Mouse (Mus musculus): Measurements from ENCODE around the gene BC034090. TPM values are rescaled to one million over a fixed set of nuclear protein-coding genes. Genes with fewer than 3 reads are reported as not detected.
A peak's percentile ranks its signal among the peaks of the same experiment; 100 is the strongest.

Gene BC034090
- total and polyA plus RNA-seq, 2 experiments from 2014 or later: 2.5 to 9.9 TPM

- no peak for DNase-seq
- H3K9ac ChIP-seq: no peak overlapping the region
- H3K27ac ChIP-seq (ENCODE audit: low read depth, low read length): peak overlapping the region; percentile 82
- no peak overlapping the region for H3K4me2 ChIP-seq (ENCODE audit: low read depth)
- WGBS: 68% methylated on average over 12 of the region's 12 CpGs
- no peak overlapping the region for H3K4me3 ChIP-seq (ENCODE audit: low read depth, low read length)
- H3K36me3 ChIP-seq (ENCODE audit: insufficient read depth): peaks cover 15% of the 10 kb centered on the region
- H3K4me1 ChIP-seq (ENCODE audit: insufficient read depth): peaks cover 35% of the 10 kb centered on the region
- no peaks in the 10 kb centered on the region for H3K27me3 ChIP-seq (ENCODE audit: insufficient read depth, low read length)
- ATAC-seq: no peak
- no peaks in the 10 kb centered on the region for H3K9me3 ChIP-seq (ENCODE audit: low read length)
- TF ChIP-seq CTCF (IDR thresholded peaks at IDR 0.05; ENCODE audit: low read depth): no peak
These were observed 40.3 kb downstream of the BC034090 start for GRCm38 (mm10) chr1:155203954-155204353.

DNA sequence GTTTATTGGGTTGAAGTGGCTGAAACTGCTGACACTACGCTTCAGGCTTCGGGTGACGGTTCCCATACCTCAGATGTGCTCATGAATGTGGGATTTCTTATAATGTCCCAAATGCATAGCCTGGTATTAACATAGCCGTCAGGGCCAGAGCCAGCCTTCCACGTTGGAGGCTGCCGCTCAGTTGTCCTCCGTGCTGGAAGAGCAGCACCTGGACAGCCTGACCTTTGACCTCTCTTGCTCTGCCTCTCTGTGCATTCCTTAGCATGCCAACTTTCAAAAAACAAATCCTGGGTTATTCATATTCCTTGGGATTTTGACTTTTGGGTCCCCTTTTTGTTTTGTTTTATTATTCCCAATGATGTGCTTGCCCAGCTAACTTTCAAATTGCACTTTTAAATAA lies 41.1 kb downstream of the BC034090 start:
- no peak overlapping the region for H3K4me3 ChIP-seq (ENCODE audit: low read depth, low read length)
- peaks cover 35% of the 10 kb centered on the region for H3K4me1 ChIP-seq (ENCODE audit: insufficient read depth)
- no peak for ATAC-seq
- H3K9me3 ChIP-seq (ENCODE audit: low read length): no peaks in the 10 kb centered on the region
- TF ChIP-seq CTCF (IDR thresholded peaks at IDR 0.05; ENCODE audit: low read depth): no peak
- H3K27me3 ChIP-seq (ENCODE audit: insufficient read depth, low read length): no peaks in the 10 kb centered on the region
- no peak overlapping the region for H3K27ac ChIP-seq (ENCODE audit: low read depth, low read length)
- no peak for DNase-seq
- H3K9ac ChIP-seq: no peak overlapping the region
- H3K36me3 ChIP-seq (ENCODE audit: insufficient read depth): peaks cover 17% of the 10 kb centered on the region
- no peak overlapping the region for H3K4me2 ChIP-seq (ENCODE audit: low read depth)
- WGBS: 63% methylated on average over 7 of the region's 7 CpGs

DNA sequence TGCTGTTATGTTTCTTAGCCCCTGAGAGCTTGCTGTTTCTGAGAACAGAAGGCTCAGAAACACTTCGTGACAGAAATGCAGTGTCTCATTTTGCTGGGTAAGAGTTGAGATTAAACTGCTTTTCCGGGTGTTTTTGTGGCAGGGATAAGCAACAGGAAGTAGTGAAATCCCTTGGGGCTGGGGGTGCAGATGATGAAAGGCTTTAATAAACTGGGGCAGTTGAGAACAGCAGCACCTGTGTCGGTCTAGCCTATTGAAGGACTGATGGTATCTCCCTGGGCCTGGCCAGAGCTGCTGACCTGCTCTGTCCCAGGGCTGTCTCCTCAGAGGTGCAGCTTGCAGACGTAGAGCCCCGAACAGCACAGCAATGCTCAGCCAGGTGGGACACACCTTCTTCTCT lies 41.8 kb downstream of the BC034090 start:
- H3K27me3 ChIP-seq (ENCODE audit: insufficient read depth, low read length): no peaks in the 10 kb centered on the region
- WGBS: 74% methylated on average over 5 of the region's 5 CpGs
- no peak overlapping the region for H3K9ac ChIP-seq
- H3K4me3 ChIP-seq (ENCODE audit: low read depth, low read length): no peak overlapping the region
- H3K27ac ChIP-seq (ENCODE audit: low read depth, low read length): peak overlapping the region; percentile 59
- TF ChIP-seq CTCF (IDR thresholded peaks at IDR 0.05; ENCODE audit: low read depth): no peak
- no peak overlapping the region for H3K4me2 ChIP-seq (ENCODE audit: low read depth)
- H3K4me1 ChIP-seq (ENCODE audit: insufficient read depth): peaks cover 35% of the 10 kb centered on the region
- ATAC-seq (no peak), DNase-seq (no peak)
- peaks cover 19% of the 10 kb centered on the region for H3K36me3 ChIP-seq (ENCODE audit: insufficient read depth)
- H3K9me3 ChIP-seq (ENCODE audit: low read length): no peaks in the 10 kb centered on the region

GRCm38 (mm10) chr1:155201914-155202313 lies 42.3 kb downstream of the BC034090 start:
- H3K4me3 ChIP-seq (ENCODE audit: low read depth, low read length): no peak overlapping the region
- peak overlapping the region; percentile 54; the same call in 1 of the 2 replicates for H3K27ac ChIP-seq (ENCODE audit: low read depth, low read length)
- no peaks in the 10 kb centered on the region for H3K9me3 ChIP-seq (ENCODE audit: low read length)
- no peaks in the 10 kb centered on the region for H3K27me3 ChIP-seq (ENCODE audit: insufficient read depth, low read length)
- ATAC-seq (no peak), DNase-seq (no peak)
- peaks cover 39% of the 10 kb centered on the region for H3K4me1 ChIP-seq (ENCODE audit: insufficient read depth)
- H3K9ac ChIP-seq: no peak overlapping the region
- TF ChIP-seq CTCF (IDR thresholded peaks at IDR 0.05; ENCODE audit: low read depth): no peak
- 83% methylated on average over 17 of the region's 17 CpGs for WGBS
- H3K36me3 ChIP-seq (ENCODE audit: insufficient read depth): peaks cover 14% of the 10 kb centered on the region
- no peak overlapping the region for H3K4me2 ChIP-seq (ENCODE audit: low read depth)

- 34% methylated on average over 4 of the region's 4 CpGs for WGBS
- Histone ChIP-seq H3K9me3 (ENCODE audit: low read length) (no peaks in the 10 kb centered on the region), H3K27me3 (ENCODE audit: insufficient read depth, low read length) (no peaks in the 10 kb centered on the region), H3K9ac (no peak overlapping the region), H3K4me2 (ENCODE audit: low read depth) (no peak overlapping the region), H3K4me1 (ENCODE audit: insufficient read depth) (peaks cover 43% of the 10 kb centered on the region), H3K4me3 (ENCODE audit: low read depth, low read length) (no peak overlapping the region), H3K27ac (ENCODE audit: low read depth, low read length) (peak overlapping the region; percentile 54; the same call in 1 of the 2 replicates), H3K36me3 (ENCODE audit: insufficient read depth) (peaks cover 14% of the 10 kb centered on the region)
- DNase-seq (no peak), ATAC-seq (peak; percentile 18; the same call in 1 of the 2 replicates)
- 0 out of 2 replicates have a peak, but pooled peaks have one; percentile 4 for TF ChIP-seq CTCF (IDR thresholded peaks at IDR 0.05; ENCODE audit: low read depth)
These were observed 42.8 kb downstream of the BC034090 start for GRCm38 (mm10) chr1:155201373-155201879.

DNA sequence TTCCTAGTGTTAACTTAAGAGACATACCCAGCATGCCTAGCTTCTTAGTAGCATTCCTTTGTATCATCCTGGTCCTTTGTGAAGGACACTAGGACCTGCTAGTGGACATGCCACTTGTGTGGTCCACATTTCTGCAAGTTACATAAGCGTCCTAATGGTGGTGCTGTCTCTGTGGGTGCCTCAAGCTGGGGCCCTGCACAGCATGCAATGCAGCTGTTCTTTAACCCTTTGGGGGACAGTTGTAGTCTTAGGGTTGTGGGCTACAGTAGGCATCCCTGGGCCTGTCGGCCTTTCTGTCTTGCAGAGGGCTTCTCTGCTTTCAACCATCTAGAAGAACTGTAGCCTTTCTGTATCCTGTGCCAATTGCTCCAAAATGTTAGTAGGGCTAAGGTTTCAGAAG lies 43.3 kb downstream of the BC034090 start:
- peaks cover 42% of the 10 kb centered on the region for H3K4me1 ChIP-seq (ENCODE audit: insufficient read depth)
- H3K27ac ChIP-seq (ENCODE audit: low read depth, low read length): no peak overlapping the region
- H3K4me3 ChIP-seq (ENCODE audit: low read depth, low read length): no peak overlapping the region
- no peak overlapping the region for H3K4me2 ChIP-seq (ENCODE audit: low read depth)
- ATAC-seq (no peak), DNase-seq (no peak)
- H3K27me3 ChIP-seq (ENCODE audit: insufficient read depth, low read length): no peaks in the 10 kb centered on the region
- H3K9me3 ChIP-seq (ENCODE audit: low read length): no peaks in the 10 kb centered on the region
- H3K36me3 ChIP-seq (ENCODE audit: insufficient read depth): peaks cover 14% of the 10 kb centered on the region
- WGBS: 55% methylated on average over 2 of the region's 2 CpGs
- no peak overlapping the region for H3K9ac ChIP-seq
- TF ChIP-seq CTCF (IDR thresholded peaks at IDR 0.05; ENCODE audit: low read depth): no peak

GRCm38 (mm10) chr1:155199522-155199921 lies 44.7 kb downstream of the BC034090 start:
- ATAC-seq (no peak), DNase-seq (no peak)
- Histone ChIP-seq H3K4me2 (ENCODE audit: low read depth) (no peak overlapping the region), H3K4me3 (ENCODE audit: low read depth, low read length) (no peak overlapping the region), H3K9ac (no peak overlapping the region), H3K27me3 (ENCODE audit: insufficient read depth, low read length) (no peaks in the 10 kb centered on the region), H3K36me3 (ENCODE audit: insufficient read depth) (peaks cover 14% of the 10 kb centered on the region), H3K4me1 (ENCODE audit: insufficient read depth) (peaks cover 27% of the 10 kb centered on the region), H3K27ac (ENCODE audit: low read depth, low read length) (no peak overlapping the region), H3K9me3 (ENCODE audit: low read length) (no peaks in the 10 kb centered on the region)
- WGBS: 63% methylated on average over 6 of the region's 6 CpGs
- TF ChIP-seq CTCF (IDR thresholded peaks at IDR 0.05; ENCODE audit: low read depth): no peak
